Mouse (Mus musculus) cerebellum, adult 2 months (tissue): ENCODE results near the gene Ndrg2. TPM values are rescaled to one million over a fixed set of nuclear protein-coding genes. Genes with fewer than 3 reads are reported as not detected.

ENCODE experiments used
- DNase-seq, 2 experiments: peaks; one replicate each; pipeline ENCODE4 v3.0.0; 2021
- H3K27ac ChIP-seq: fragments of 200-500 bp; 2 replicates; pipeline ENCODE4 v1.5.1; 2012; ENCODE audit warnings: low read length, control low read depth, inconsistent platforms; ENCODE audit not compliant: insufficient read depth
- H3K27me3 ChIP-seq: fragments of 200-500 bp; 2 replicates; pipeline ENCODE4 v1.6.1; 2012; ENCODE audit warnings: inconsistent platforms, mild to moderate bottlenecking, low read length, moderate library complexity; ENCODE audit not compliant: control insufficient read depth, insufficient read depth
- H3K4me1 ChIP-seq: fragments of 200-500 bp; 2 replicates; pipeline ENCODE4 v1.6.1; 2011; ENCODE audit warnings: low read length; ENCODE audit not compliant: control insufficient read depth, insufficient read depth
- H3K4me3 ChIP-seq: fragments of 200-500 bp; replicated peaks from 2 replicates; pipeline ENCODE3; 2011; ENCODE audit warnings: mild to moderate bottlenecking, low read depth, low read length, control low read depth; ENCODE audit not compliant: insufficient read depth
- CTCF ChIP-seq: fragments of 200-500 bp; IDR thresholded peaks from 2 replicates; pipeline ENCODE4 v1.5.1; 2011; ENCODE audit warnings: low read depth, mild to moderate bottlenecking, control low read depth, low read length, moderate library complexity, borderline replicate concordance; ENCODE audit not compliant: insufficient read depth
- POLR2A ChIP-seq: fragments of 200-500 bp; IDR thresholded peaks from 2 replicates; pipeline ENCODE4 v1.6.1; 2011; ENCODE audit warnings: low read length, control low read depth, borderline replicate concordance; ENCODE audit not compliant: insufficient read depth
- WGBS: fragments of 180-500 bp; shearing (Covaris S2); methylation state at CpG from one replicate; pipeline ENCODE4 v1.1.7; 2018; 5-methylcytosine and 5-hydroxymethylcytosine counted together
- polyA plus RNA-seq: library from polyadenylated mRNA; depleted of rRNA; stranded (reverse); fragments of >200 nt; gene quantifications from 2 replicates; pipeline ENCODE4 v1.2.3, GENCODE M21; 2012

Ndrg2 gene
- polyA plus RNA-seq, 1 experiment: 997 TPM

DNA sequence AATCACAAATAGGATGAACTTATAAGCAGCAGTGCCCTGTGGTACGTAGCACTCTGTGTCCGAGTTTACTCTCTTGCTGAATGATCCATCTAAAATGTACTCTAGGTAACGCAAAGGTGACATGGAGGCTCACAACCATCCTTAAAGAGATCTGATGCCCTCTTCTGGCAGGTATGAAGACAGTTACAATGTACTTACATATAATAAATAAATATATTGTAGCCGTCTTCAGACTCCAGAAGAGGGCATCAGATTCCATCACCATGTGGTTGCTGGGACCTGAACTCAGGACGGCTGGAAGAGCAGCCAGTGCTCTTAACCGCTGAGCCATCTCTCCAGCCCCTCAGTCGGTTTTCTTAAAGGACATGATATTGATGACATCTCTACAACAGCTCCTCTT lies 9.3 kb downstream of the Ndrg2 start:
- Histone ChIP-seq H3K4me1 (0 out of 2 replicates have a peak, but pooled peaks cover 4% of the 10 kb centered on the region), H3K4me3 (no peak overlapping the region), H3K27me3 (no peaks in the 10 kb centered on the region), H3K27ac (no peak overlapping the region)
- no peak for DNase-seq
- 54% methylated on average over 7 of the region's 7 CpGs for WGBS
- TF ChIP-seq CTCF (no peak), POLR2A (no peak)

DNA sequence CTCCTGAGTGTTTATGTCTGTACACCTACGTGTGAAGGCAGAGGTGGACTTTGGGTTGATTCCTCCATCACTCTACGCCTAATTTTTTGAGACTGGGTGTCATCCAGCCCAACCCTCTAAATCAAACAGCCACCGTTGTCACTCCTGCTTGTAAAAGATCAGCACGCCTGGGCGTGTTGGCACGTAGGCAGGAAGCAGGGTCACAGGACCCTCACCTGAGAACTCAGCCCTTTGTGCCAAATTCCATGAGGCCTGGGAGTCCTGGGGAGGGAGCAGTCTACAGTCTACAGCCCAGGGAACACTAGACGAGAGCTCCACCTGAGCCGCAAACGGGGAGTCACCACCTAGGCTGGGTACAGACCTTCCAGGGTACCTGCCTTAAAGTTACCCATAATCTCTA lies 10.2 kb downstream of the Ndrg2 start:
- 0 out of 2 replicates have a peak, but pooled peaks cover 4% of the 10 kb centered on the region for H3K4me1 ChIP-seq
- no peaks in the 10 kb centered on the region for H3K27me3 ChIP-seq
- H3K4me3 ChIP-seq: no peak overlapping the region
- TF ChIP-seq CTCF: no peak
- no peak for TF ChIP-seq POLR2A
- WGBS: 94% methylated on average over 9 of the region's 9 CpGs
- DNase-seq: no peak
- H3K27ac ChIP-seq: no peak overlapping the region

DNA sequence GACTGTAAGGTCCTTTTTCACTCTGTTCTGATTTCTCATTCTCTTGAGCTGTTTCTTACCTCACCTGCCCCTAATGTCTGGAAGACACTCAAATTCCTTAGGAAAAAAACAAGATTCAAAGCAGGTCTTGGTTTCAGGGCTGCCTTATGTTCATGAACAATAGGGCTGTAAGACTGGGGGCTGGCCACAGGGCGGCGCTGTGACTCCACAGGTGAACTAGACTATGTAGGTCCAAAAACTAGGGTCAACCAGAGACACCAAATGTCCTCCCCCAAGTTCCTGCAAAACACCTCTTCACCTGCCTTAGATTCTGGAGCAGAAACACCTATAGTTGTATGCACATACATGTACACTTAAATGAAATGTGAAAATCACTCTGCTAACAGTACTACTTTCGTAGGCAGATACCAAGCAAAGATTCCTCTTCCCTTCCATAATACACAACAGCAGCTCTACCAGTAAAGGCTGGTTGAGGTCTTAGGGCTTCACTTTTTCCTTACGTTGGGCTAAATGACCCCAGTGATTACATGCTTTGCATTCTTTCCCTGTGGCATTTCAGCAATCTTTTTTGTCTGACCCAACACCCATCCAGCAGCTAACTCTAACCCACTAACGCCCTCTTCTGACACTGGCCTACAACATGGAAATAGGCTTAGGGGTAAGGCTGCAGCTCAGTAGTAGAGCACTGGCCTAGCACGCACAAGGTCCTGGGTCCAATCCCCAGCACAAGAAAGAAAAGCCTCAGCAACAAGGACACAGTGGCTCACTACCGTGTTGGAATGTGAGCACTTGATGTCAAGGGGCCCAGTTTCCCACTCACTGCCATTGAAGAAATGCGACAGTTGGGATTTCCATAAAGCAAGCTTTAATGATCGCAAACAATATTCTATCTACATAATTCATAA lies 10.9 kb downstream of the Ndrg2 start:
- WGBS: 55% methylated on average over 9 of the region's 9 CpGs
- DNase-seq: peak; percentile 66 to 81
- no peak for TF ChIP-seq POLR2A
- peak; percentile 94 for TF ChIP-seq CTCF
- Histone ChIP-seq H3K27me3 (no peaks in the 10 kb centered on the region), H3K4me1 (0 out of 2 replicates have a peak, but pooled peaks cover 4% of the 10 kb centered on the region), H3K4me3 (no peak overlapping the region), H3K27ac (no peak overlapping the region)

DNA sequence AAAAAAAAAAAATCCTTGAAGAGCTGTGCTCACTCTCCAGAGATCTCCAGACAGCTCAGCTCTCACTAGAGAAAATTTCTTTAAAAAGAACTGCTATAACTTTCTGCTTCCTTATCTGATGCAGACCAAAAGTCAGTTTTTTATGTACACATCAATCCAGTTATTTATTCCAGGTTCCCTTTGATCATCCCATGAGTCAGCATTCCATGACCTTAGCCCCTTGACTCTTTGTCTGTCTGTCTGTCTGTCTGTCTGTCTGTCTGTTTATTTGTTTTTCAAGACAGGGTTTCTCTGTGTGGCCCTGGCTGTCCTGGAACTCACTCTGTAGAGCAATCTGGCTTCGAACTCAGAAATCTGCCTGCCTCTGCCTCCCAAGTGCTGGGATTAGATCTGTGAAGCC lies 14.6 kb downstream of the Ndrg2 start:
- H3K27me3 ChIP-seq: no peaks in the 10 kb centered on the region
- no peak for TF ChIP-seq POLR2A
- no peak for TF ChIP-seq CTCF
- DNase-seq: no peak
- no peaks in the 10 kb centered on the region for H3K4me1 ChIP-seq
- H3K27ac ChIP-seq: no peak overlapping the region
- H3K4me3 ChIP-seq: no peak overlapping the region
- 93% methylated on average over 1 of the region's 1 CpGs for WGBS

DNA sequence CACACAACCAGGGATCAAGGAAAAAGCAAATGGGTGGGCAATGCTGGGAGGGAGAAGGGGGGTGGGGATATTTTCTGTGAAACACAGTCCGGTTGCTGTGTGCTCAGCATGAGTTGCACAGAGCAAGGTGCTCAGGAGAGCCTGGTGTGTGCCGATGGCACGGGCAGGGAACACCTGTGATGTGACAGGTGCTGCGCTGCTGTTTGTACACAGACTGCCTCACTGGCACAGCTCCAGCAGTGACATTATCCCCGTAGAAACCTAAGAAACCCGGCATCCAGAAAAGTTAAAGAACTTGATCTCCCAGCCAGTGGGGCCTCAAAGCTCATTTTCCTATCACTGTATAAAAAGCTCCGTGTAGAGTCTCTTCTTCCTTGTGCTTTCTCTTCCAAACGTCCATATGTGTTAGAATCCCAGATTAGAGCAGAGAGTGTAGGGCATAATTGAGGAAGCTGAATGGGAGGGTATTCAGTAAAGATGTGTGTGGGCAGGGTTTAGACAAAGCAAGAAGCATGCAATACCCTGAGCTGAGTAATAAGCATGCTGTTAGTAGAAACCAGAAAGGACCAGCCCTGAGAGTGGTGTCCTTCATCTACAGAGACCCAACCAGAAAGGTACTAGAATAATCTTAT lies 17.3 kb downstream of the Ndrg2 start:
- 30% methylated on average over 8 of the region's 8 CpGs for WGBS
- no peak overlapping the region for H3K27ac ChIP-seq
- DNase-seq: no peak
- no peaks in the 10 kb centered on the region for H3K4me1 ChIP-seq
- TF ChIP-seq CTCF: no peak
- no peak for TF ChIP-seq POLR2A
- no peaks in the 10 kb centered on the region for H3K27me3 ChIP-seq
- H3K4me3 ChIP-seq: no peak overlapping the region

DNA sequence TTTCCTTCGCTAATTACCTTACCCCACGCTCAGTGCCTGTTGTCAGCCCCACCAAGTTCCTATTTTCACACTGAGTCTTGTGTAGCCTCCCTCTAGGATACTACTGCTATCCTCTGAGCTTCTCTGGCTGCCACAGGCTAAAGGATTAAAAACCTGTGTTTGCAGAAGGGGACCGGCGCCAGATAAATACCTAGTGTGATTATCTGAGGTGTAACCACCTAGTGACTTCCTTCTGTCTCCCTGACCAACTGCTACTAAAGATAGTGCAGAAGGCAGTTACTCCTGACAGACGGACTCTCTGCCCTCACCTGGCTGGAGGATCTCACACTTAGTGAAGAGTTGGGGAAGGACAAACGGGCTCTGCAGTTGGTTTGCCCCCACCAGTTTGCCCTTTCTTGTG lies 17.9 kb downstream of the Ndrg2 start:
- no peak for TF ChIP-seq POLR2A
- TF ChIP-seq CTCF: no peak
- H3K27me3 ChIP-seq: no peaks in the 10 kb centered on the region
- peak; percentile 48 to 62 for DNase-seq
- no peak overlapping the region for H3K4me3 ChIP-seq
- no peaks in the 10 kb centered on the region for H3K4me1 ChIP-seq
- WGBS: 36% methylated on average over 6 of the region's 6 CpGs
- H3K27ac ChIP-seq: no peak overlapping the region

DNA sequence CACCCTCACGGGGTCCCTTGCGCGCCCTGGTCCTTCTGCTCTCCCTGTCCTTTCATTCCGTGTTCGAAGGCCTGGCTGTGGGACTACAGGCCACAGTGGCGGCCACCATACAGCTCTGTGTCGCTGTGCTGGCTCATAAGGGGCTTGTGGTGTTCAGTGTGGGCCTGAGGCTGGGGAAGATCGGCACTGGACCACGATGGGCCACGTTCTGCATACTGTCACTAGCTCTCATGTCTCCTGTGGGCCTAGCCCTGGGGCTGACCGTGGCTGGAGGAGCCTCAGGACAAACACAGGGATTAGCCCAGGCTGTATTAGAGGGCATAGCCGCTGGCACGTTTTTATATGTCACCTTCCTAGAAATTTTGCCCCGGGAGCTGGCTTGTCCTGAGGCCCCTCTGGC lies 18.9 kb downstream of the Ndrg2 start:
- DNase-seq: no peak
- H3K27ac ChIP-seq: no peak overlapping the region
- H3K27me3 ChIP-seq: no peaks in the 10 kb centered on the region
- H3K4me1 ChIP-seq: no peaks in the 10 kb centered on the region
- 82% methylated on average over 14 of the region's 14 CpGs for whole genome bisulfite sequencing
- TF ChIP-seq POLR2A: no peak
- TF ChIP-seq CTCF: no peak
- H3K4me3 ChIP-seq: no peak overlapping the region

DNA sequence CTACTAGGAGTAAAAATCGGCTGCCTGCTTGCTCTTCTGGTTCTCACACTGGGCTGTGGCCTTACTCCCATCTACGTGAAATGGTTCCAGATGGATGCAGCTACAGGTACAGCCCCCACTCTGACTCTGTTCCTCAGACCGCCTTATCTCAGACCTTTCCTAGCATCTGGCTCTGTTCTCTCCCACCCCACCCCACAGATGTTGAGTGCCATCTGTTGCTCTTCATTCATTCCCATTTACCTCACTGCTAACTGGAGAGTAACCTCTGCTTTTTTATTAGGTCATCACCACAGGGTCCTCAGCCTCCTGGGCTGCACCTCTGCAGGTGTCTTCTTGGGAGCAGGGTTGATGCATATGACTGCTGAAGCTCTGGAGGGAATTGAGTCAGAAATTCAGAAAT lies 20.1 kb downstream of the Ndrg2 start:
- no peaks in the 10 kb centered on the region for H3K4me1 ChIP-seq
- no peak overlapping the region for H3K4me3 ChIP-seq
- H3K27ac ChIP-seq: no peak overlapping the region
- no peaks in the 10 kb centered on the region for H3K27me3 ChIP-seq
- no peak for TF ChIP-seq CTCF
- no peak for TF ChIP-seq POLR2A
- no peak for DNase-seq
- WGBS: 70% methylated on average over 3 of the region's 3 CpGs
